Mouse (Mus musculus) midbrain, embryonic 10.5 days (tissue): ENCODE results near the gene Crtap. TPM values are rescaled to one million over a fixed set of nuclear protein-coding genes. Genes with fewer than 3 reads are reported as not detected.
"Not testable (repeated sequence)": the region's sequence is repeated elsewhere in the genome, so short reads cannot be mapped to it uniquely, and the experiment has no call there.

Experiments used
- DNase-seq: peaks from one replicate; pipeline ENCODE4 v3.0.0-alpha.2; 2017; ENCODE audit warnings: low spot score
- H3K27ac ChIP-seq: fragments of 300-500 bp; sonication (generic); replicated peaks from 2 replicates; pipeline ENCODE4 v1.5.1; 2016; ENCODE audit warnings: mild to moderate bottlenecking
- H3K27me3 ChIP-seq: fragments of 300-500 bp; sonication (generic); 2 replicates; pipeline ENCODE4 v1.6.1; 2016; ENCODE audit warnings: low read depth, mild to moderate bottlenecking; ENCODE audit not compliant: poor library complexity, severe bottlenecking
- H3K36me3 ChIP-seq: fragments of 300-500 bp; sonication (generic); 2 replicates; pipeline ENCODE4 v1.6.1; 2016; ENCODE audit warnings: mild to moderate bottlenecking, moderate library complexity
- H3K4me1 ChIP-seq: fragments of 300-500 bp; sonication (generic); 2 replicates; pipeline ENCODE4 v1.6.1; 2016
- H3K4me3 ChIP-seq: fragments of 300-500 bp; sonication (generic); 2 replicates; pipeline ENCODE4 v1.5.1; 2016; ENCODE audit warnings: mild to moderate bottlenecking, moderate library complexity
- H3K9me3 ChIP-seq: fragments of 300-500 bp; sonication (generic); replicated peaks from 2 replicates; pipeline ENCODE4 v1.6.1; 2016; ENCODE audit warnings: mild to moderate bottlenecking
- WGBS: fragments of 180-500 bp; shearing (Covaris S2); methylation state at CpG from one replicate; pipeline ENCODE4 v1.1.7; 2016; 5-methylcytosine and 5-hydroxymethylcytosine counted together
- polyA plus RNA-seq: library from polyadenylated mRNA; unstranded; fragments of >200 nt; fragmentation: Nextera tagmentation; extraction: Ambion mirVana; gene quantifications from 2 replicates; pipeline ENCODE4 v1.2.1, GENCODE M21; 2016

Gene Crtap
- polyA plus RNA-seq, 1 experiment from 2014 or later = 35.7 TPM

DNA sequence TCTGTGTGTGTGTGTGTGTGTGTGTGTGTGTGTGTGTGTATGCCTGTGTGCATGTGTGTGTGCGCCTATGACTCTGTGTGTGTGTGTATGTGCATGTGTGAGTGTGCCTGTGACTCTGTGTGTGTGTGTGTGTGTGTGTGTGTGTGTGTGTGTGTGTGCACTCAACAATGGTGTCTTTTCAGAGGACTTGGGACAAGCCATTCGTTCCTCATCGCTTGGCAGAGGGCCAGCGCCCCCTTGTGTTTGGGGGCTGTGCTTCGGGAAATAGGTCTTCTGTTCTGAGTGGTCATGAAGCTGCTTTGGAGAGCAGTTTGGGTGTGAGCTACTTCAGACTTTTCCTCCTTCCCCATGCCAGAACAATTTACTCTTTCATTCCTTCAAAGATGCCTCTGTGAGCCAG is 18.8 kb downstream of the Crtap start:
- DNase-seq, H3K36me3 ChIP-seq, H3K9me3 ChIP-seq, H3K27ac ChIP-seq, H3K4me3 ChIP-seq: not testable (repeated sequence)
- 29% methylated on average over 5 of the region's 5 CpGs for WGBS
- H3K4me1 ChIP-seq = peaks cover 11% of the 10 kb centered on the region
- peaks cover 26% of the 10 kb centered on the region for H3K27me3 ChIP-seq

DNA sequence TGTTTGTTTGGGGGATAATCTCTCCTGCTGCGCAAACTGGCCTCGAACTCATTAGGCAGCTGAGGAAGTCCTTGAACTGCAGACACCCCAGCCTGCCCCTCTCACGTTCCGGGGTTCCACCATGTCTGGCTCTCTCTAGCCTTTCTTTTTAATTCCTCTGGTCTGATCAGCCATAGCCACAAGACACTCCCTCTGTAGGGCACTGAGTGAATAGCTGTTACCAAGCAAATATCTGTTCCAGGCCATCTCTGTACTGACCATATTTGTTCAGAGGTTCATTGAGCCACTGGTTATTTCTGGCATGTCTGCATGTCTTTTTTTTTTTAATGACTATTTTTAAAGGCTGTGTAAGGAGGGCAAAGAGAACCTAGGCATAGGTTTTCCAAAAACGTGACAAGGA is 21.1 kb downstream of the Crtap start:
- Histone ChIP-seq H3K4me1 (peaks cover 11% of the 10 kb centered on the region), H3K27me3 (peaks cover 26% of the 10 kb centered on the region)
- not testable (repeated sequence) for H3K36me3 ChIP-seq, DNase-seq, H3K27ac ChIP-seq, H3K4me3 ChIP-seq, H3K9me3 ChIP-seq
- WGBS = 51% methylated on average over 5 of the region's 5 CpGs

DNA sequence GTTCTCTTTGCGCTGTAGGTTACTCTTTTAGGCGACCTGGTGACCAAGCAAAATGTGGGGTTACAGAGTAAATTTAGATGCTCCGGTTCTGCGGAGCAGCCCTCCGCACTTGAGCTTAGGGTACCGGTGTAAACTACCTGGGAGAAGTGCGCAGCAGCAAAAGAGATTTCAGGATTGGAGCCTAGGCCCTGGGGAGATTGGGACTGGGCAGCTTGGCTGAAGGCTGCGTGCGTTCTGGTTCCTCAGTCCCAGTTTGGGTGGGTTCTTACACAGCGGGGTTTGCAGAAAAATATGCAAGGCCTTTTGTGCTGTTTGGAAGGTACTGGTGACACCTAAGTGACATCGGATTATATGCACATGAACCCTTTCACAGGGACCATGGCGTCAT is 22.0 kb downstream of the Crtap start:
- Histone ChIP-seq H3K27ac (peak overlapping the region; percentile 66; the same call in 1 of the 2 replicates), H3K4me1 (peaks cover 11% of the 10 kb centered on the region), H3K27me3 (peaks cover 26% of the 10 kb centered on the region), H3K9me3 (no peaks in the 10 kb centered on the region), H3K4me3 (peak overlapping the region; percentile 61), H3K36me3 (no peaks in the 10 kb centered on the region)
- no peak for DNase-seq
- 15% methylated on average over 12 of the region's 12 CpGs for WGBS

DNA sequence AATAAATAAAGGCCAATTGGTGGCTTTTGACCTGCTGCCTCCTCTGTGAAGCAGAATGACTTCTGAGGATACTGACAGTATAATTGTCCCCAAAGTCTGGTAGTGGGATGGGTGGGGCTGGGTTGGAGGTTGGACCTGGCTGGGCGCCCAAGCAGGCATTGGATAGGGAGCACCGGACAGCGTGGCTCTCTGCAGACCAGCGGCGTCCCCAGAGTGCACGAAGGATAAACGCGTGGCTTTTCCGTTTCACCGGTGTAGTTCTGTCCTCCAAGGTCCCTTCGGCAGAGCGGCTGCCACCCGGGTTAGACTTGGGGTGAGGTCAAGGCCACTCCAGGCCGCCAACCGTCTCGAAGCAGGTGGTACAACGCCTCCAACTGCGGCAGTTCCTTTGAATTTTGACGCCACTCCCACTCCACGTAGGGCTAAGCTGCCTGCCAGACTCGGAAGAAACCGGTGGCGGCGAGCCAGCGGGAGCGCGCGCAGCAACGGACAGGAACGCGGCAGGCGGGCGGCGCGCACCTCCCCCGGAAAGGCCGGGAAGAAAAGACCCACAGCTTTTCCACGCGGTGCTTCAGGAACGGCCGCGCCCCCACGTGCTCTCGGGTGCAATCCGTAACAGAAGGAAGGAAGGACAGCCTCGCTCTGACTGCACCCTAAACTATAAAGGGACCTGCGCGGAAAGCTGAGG is 22.5 kb downstream of the Crtap start:
- WGBS = 1% methylated on average over 48 of the region's 48 CpGs
- H3K9me3 ChIP-seq = no peaks in the 10 kb centered on the region
- peak overlapping the region; percentile 66; the same call in 1 of the 2 replicates for H3K27ac ChIP-seq

DNA sequence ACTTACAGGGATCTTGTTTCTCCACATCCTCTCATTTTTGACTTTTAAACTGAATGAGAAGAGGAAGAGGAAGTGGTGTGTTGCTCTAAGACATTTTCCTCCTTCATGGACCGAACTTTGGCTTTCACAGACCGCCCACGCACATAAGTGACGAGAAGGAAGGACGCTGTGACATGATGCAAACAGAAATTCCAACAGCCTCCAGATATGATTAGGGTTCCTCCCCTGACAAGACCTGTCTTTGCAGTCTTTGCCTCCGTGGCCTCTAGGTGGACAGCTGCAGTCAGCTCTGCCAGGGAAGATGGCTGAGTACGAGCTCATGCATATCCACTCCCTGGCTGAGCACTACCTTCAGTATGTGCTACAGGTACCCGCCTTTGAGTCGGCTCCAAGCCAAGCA is 60.6 kb downstream of the Crtap start, which contains the start of gene Bcl2a1c:
TSS of gene Bcl2a1c (plus strand) at position 281 of the 400 bp plus-strand sequence.
- H3K36me3 ChIP-seq, H3K27ac ChIP-seq, H3K4me1 ChIP-seq, H3K9me3 ChIP-seq, DNase-seq, H3K4me3 ChIP-seq, H3K27me3 ChIP-seq: not testable (repeated sequence)
- WGBS = 80% methylated on average over 9 of the region's 9 CpGs

More for the DNA sequence above, 22.5 kb downstream of the Crtap start:
- H3K4me3 ChIP-seq = peak overlapping the region; percentile 61
- H3K36me3 ChIP-seq = no peaks in the 10 kb centered on the region
- H3K4me1 ChIP-seq = peaks cover 11% of the 10 kb centered on the region
- DNase-seq = peak; percentile 64
- H3K27me3 ChIP-seq = peaks cover 26% of the 10 kb centered on the region

DNA sequence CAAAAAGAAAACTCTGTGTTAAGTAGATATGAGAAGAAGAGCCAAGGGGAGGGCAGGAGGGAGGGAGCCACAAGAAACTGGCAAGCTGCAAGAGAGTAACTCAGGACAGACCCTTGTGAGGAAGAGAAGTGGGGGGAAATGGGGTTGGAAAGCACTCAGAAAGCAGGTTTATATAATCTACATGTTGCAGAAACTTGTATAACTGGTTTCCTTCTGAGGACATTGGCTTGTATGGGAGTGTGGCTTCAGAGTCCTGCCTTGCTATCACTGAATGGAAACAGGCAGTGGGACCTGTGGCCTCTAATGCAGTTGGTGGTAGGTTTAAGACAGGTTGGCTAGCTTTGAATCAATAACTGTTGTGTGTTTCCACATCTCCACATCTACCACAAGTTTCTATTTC is 62.1 kb downstream of the Crtap start:
- not testable (repeated sequence) for H3K9me3 ChIP-seq, H3K4me1 ChIP-seq, DNase-seq, H3K4me3 ChIP-seq, H3K27ac ChIP-seq, H3K27me3 ChIP-seq, H3K36me3 ChIP-seq

DNA sequence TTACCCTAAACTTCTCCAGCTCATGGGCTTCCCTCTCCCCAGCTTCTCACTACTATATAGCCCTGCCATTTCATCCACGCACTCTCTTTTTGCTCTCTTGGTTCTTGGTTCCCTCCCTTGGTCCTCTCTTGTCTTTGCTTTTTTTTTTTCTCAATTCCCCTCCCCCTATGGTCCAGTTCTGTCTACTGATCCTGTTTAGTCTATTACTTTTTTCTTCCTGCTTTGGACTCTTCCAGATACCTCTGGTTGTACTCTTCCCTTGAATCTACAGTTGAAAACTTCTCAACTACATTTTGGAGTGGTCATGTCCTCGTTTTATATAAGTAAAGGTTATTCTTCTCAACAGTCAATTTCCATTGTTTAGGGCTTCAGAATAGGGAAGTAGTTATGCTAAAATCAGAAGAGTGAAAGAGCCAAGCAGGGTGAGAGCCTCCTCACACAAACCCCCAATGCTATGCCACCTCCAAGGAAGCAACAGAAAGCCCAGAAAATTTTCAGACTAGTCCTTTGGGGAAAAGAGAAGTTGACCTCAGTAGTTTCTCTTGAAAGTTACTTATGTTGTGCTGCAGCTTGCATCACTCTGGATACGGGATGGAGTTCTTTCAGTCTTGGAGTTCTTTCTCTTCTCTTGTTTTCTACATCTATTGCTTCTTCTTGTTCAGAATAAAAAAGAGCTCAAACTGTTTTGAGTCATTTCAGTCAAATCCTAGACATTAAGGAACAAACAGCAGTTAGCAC is 64.3 kb downstream of the Crtap start:
- no peaks in the 10 kb centered on the region for H3K27me3 ChIP-seq
- H3K27ac ChIP-seq = no peak overlapping the region
- 72% methylated on average over 3 of the region's 3 CpGs for WGBS
- H3K36me3 ChIP-seq = no peaks in the 10 kb centered on the region
- no peaks in the 10 kb centered on the region for H3K9me3 ChIP-seq
- no peak overlapping the region for H3K4me3 ChIP-seq
- no peak for DNase-seq
- no peaks in the 10 kb centered on the region for H3K4me1 ChIP-seq

Other genes with a start within 250 kb of the Crtap start
- gene Bcl2a1c, start 60.5 kb downstream of the Crtap start, polyA plus RNA-seq = not detected in 2 replicates
- 23.8 and 25.0 TPM in 2 replicates for gene Glb1, start 10.4 kb upstream of the Crtap start, polyA plus RNA-seq
- gene Tmppe, start 10.4 kb upstream of the Crtap start, polyA plus RNA-seq = 11.4 and 11.6 TPM in 2 replicates
- not detected in 2 replicates for gene Ccr4, start 114.2 kb upstream of the Crtap start, polyA plus RNA-seq
- gene C130032M10Rik, start 125.0 kb upstream of the Crtap start, polyA plus RNA-seq = 0.91 and 0.98 TPM in 2 replicates
- gene Trim71, start 173.7 kb upstream of the Crtap start, polyA plus RNA-seq = 4.3 and 6.8 TPM in 2 replicates
- 71.9 and 72.7 TPM in 2 replicates for gene Cnot10, start 249.5 kb upstream of the Crtap start, polyA plus RNA-seq